Mouse (Mus musculus) thymus, postnatal 36 days (tissue): ENCODE results near the gene Ctsll3.

Experiments used
- DNase-seq, 2 experiments: peaks; one replicate each; pipeline ENCODE4 v3.0.0; 2022; ENCODE audit warnings: mixed read lengths in 2 of 2

Ctsll3 gene

DNA sequence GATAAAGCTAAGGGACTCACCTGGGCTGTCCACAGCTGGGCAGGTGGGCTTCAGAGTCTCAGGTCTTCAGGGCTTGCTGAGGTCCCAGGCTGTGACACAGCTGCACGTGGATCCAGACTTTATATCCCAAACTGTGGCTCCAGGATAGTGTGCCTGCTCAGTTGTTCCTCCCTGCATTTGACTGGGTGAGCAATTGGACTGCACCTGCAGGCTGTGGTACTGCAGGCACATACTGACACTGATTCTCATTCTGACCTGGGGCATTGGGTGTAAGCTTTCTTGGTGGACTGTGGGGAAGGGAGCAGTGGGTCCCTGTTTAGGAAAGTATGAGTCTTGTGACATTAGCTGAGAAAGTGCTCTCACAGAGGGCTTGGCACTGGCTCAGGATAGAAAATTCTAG is at the start of gene Ctsll3:
TSS of gene Ctsll3 (minus strand) at position 101 of the 400 bp plus-strand sequence.
- DNase-seq, result no peak

- DNase-seq, result peak; percentile 42 to 63
Observed at GRCm38 (mm10) chr13:60848241-60849120, 45.8 kb upstream of the Ctsll3 start.

DNA sequence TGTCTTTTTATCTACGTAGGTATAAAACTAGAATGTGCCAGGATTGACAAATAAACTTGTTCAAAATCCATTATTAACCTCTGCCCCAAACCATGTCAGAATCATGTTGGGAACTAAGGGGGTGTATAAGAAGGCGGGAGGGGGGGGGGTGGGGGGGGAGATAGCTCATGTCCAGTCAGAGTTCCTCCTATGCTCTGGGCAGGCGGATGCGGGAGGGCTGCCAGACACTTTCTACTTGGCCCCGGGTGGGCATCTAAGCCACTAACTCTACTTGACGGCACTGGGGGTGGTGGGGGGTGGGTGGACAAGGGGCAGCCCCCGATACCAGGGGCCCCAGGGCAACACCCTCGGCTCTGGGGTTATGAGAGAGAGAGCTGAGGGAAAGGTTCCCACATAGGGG is 40.5 kb upstream of the Ctsll3 start:
- no peak for DNase-seq

- no peak for DNase-seq
Observed at GRCm38 (mm10) chr13:60842703-60843102, 40.1 kb upstream of the Ctsll3 start.

- no peak for DNase-seq
Observed at GRCm38 (mm10) chr13:60839353-60839902, 36.8 kb upstream of the Ctsll3 start.

DNA sequence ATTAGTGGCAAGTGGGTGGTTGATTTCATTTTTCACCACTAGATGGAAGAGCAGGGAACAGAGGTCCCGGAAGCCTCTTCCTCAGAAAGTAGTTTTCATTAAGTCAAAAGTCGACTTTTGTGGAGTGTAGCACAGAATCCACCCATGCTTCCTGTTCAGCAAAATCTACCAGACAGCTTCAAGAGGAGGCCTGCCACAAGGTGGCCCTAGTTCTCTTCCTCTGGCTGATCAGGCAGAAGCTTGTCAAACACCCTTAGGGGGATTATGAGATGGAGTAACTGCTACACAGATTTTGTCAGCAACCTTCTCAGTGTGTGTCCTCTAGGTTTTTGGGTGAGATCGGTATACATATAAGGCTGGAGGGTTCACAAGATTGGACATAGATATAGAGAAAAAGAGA is 23.4 kb upstream of the Ctsll3 start:
- peak; percentile 70 to 76 for DNase-seq

- DNase-seq, result no peak
Observed at GRCm38 (mm10) chr13:60820486-60821175, 18.0 kb upstream of the Ctsll3 start.

GRCm38 (mm10) chr13:60819469-60819868 is 16.8 kb upstream of the Ctsll3 start:
- peak; percentile 22 to 32 for DNase-seq

GRCm38 (mm10) chr13:60813722-60814121 is 11.1 kb upstream of the Ctsll3 start:
- DNase-seq, result no peak

GRCm38 (mm10) chr13:60812768-60813167 is 10.1 kb upstream of the Ctsll3 start:
- DNase-seq, result no peak

DNA sequence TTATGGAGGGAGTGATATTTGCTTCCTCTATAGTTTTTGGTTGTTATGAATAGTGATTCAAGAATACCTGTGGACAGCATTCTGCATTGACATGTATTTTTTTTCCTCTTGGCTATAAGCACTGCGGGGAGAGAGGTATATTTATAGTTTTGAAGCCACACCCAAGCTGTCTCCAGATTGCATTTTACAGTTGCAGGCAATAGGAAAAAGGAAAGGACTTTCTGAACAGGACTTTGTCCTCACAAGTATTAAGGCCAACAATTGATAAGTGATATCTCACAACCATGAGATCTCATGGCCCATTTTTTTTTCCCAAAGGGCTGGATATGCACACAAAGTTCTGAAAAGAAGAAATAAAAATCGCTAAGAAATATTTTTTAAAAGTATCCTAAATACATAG is 7.0 kb upstream of the Ctsll3 start:
- no peak for DNase-seq

- DNase-seq, result no peak
Observed at GRCm38 (mm10) chr13:60789466-60789865, 13.2 kb downstream of the Ctsll3 start.

DNA sequence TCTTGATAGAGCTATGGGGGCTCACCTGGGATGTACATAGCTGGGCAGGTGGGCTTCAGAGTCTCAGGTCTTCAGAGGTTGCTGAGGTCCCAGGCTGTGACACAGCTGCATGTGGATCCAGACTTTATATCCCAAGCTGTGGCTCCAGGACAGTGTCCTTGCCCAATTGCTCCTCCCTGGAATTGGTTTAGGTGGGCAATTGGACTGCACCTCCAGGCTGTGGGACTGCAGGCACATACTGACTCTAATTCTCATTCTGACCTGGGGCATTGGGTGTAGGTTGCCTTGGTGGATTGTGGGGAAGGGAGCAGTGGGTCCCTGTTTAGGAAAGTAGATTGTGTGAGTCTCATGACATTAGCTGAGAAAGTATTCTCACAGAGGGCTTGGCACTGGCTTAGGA is 16.4 kb downstream of the Ctsll3 start, which contains the start of gene BC051665:
TSS of gene BC051665 (minus strand) at position 101 of the 400 bp plus-strand sequence.
- DNase-seq, result no peak

- DNase-seq, result no peak
Observed at GRCm38 (mm10) chr13:60783301-60783700, 19.3 kb downstream of the Ctsll3 start.

DNA sequence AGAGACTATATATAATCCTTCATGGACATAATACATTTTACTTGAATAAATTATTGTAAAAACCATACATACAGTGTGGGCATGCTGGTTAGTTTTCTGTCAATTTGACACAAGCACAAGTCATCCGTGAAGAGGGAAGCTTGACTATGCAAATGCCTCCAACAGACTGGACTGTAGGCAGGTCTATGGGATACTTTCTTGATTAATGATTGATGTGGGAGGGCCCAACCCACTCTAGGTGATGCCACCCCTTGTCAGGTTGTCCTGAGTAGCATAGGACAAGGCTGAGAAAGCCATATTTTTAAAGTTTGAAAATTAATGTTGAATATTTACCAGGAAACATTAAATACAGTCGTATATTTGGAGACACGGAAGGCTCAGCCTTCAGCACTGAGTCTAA is 22.1 kb downstream of the Ctsll3 start:
- DNase-seq, result no peak

GRCm38 (mm10) chr13:60761161-60761560 is 41.5 kb downstream of the Ctsll3 start:
- DNase-seq, result no peak

DNA sequence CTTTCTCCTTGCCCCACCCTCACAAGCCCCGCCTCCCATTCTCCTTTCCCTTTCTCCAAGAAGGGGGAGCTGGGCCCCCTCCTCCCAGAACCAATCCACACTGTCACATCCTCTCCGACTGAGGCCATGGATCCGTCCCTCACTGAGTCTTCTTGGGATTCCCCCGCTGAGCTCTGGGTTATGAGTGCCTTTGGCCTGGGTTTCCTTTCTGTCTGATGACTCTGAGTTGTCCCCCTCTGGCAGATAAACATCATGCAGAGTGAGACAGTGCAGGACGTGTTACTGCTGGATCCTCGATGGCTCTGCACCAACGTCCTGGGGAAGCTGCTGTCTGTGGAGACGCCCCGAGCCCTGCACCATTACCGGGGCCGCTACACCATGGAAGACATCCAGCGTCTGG is 42.3 kb downstream of the Ctsll3 start:
- DNase-seq, result no peak

DNA sequence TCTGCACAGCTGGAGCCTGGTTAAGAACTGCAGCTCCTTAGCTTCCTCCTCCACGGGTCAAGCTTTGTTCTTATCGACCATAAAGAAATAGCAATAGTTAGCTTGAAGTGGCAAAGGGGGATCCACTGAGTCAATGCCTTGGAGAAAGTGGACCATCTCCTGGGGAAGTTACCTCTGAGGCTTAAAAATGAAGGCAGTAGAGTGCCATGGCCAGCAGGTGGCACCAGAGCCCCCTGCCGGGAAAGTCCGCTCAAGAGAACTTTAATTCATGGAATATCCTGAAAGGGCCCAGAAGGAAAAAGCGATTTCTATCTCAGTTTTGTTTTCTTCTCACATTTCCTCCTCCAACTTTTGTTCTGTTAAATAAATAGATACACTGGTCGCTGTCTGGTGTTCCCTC is 43.5 kb downstream of the Ctsll3 start:
- peak; percentile 27 to 28 for DNase-seq

- no peak for DNase-seq
Observed at GRCm38 (mm10) chr13:60757292-60757691, 45.4 kb downstream of the Ctsll3 start.

GRCm38 (mm10) chr13:60755251-60755650 is 47.4 kb downstream of the Ctsll3 start:
- no peak for DNase-seq

GRCm38 (mm10) chr13:60753216-60753615 is 49.4 kb downstream of the Ctsll3 start:
- DNase-seq, result no peak

DNA sequence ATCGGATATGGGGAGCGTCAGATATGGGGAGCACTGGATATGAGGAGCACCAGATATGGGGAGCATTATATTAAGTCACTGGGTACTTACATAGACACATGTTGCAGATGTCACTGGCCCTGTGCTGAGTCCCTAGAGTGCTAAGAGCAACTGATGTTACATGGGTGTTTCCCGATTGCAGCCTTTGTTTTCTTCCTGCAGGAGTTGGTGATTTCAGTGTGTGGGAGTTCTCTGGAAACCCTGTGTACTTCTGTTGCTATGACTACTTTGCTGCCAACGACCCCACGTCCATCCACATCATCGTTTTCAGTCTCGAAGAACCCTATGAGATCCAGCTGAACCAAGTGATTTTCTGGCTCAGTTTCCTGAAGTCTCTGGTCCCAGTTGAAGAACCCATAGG is 51.7 kb downstream of the Ctsll3 start:
- no peak for DNase-seq

- DNase-seq, result no peak
Observed at GRCm38 (mm10) chr13:60748556-60748955, 54.1 kb downstream of the Ctsll3 start.
